Mouse (Mus musculus): ENCODE data around the gene Cntnap5b. TPM values are rescaled to one million over a fixed set of nuclear protein-coding genes. Genes with fewer than 3 reads are reported as not detected.

Cntnap5b gene
- total and polyA plus RNA-seq, 3 experiments = not detected

DNA sequence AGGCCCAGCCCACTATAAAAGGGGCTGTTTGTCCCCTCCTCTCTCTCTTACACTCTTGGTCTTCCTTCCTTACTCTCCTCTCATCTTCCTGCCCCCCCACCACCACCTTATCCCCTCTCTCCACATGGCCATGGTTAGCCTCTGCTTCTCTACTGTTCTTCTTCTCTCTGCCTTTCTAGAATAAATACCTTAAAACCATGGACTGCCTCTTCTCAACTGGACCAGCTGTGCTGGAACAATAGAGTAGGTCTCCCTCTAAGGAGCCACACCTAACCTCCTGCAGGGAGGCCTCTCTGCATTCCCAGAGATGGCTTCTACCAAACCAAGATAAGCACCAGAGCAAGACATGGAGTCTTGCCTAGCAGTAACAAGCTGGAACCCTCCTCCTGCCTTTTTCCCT lies 737.3 kb downstream of the Cntnap5b start:
- in situ Hi-C loops (cut with MboI; ENCODE audit: low pct_ligation_motif_present, low pct_unique_long_range_greater_than_20kb, low sequenced_read_pairs) (no loop called here), dilution Hi-C loops (cut with MboI; ENCODE audit: extremely low pct_ligation_motif_present, extremely low pct_unique_long_range_greater_than_20kb, low sequenced_read_pairs) (no loop called here)
- H3K9ac ChIP-seq (ENCODE audit: insufficient read depth, low read depth) = no peak overlapping the region
- H3K79me2 ChIP-seq (replicated peaks; ENCODE audit: control insufficient read depth, extremely low read depth, insufficient read depth, poor library complexity, severe bottlenecking) = no peaks in the 10 kb centered on the region
- peaks cover 29% of the 10 kb centered on the region for H3K9me3 ChIP-seq (replicated peaks; ENCODE audit: low read length)
- no peak for DNase-seq (ENCODE audit: extremely low read depth)
- TF ChIP-seq BHLHE40 (IDR thresholded peaks at IDR 0.05; ENCODE audit: low read depth, low read length) (no peak), NELFE (IDR thresholded peaks at IDR 0.05; ENCODE audit: low read depth, low read length) (no peak), MAZ (IDR thresholded peaks at IDR 0.05; ENCODE audit: low read depth, low read length) (no peak), ETS1 (conservative IDR thresholded peaks at IDR 0.05; ENCODE audit: low read depth, low read length) (no peak), SIN3A (IDR thresholded peaks at IDR 0.05; ENCODE audit: low read length) (no peak), GABPA (IDR thresholded peaks at IDR 0.05; ENCODE audit: insufficient replicate concordance, low read depth, low read length) (no peak), IRF4 (IDR thresholded peaks at IDR 0.05; ENCODE audit: low read depth, low read length) (no peak), USF1 (IDR thresholded peaks at IDR 0.05; ENCODE audit: low read depth, low read length) (no peak), HCFC1 (IDR thresholded peaks at IDR 0.05; ENCODE audit: low read depth, low read length) (no peak), ELF1 (IDR thresholded peaks at IDR 0.05; ENCODE audit: low read depth, low read length) (no peak), RCOR1 (conservative IDR thresholded peaks at IDR 0.05; ENCODE audit: low read depth, low read length) (no peak), CTCF (conservative IDR thresholded peaks at IDR 0.05 in 1 of 2, IDR thresholded peaks at IDR 0.05 in 1 of 2; ENCODE audit: low read depth in 2 of 2, low read length in 2 of 2) (no peak)
- H3K4me2 ChIP-seq (ENCODE audit: insufficient read depth, low read depth, poor library complexity, severe bottlenecking) = no peak overlapping the region
- H3K27ac ChIP-seq (ENCODE audit: insufficient read depth, low read depth) = no peak overlapping the region
- no peak overlapping the region for H3K4me3 ChIP-seq (replicated peaks in 1 of 3; ENCODE audit: low read depth in 2 of 3, low read length in 2 of 3, poor library complexity in 1 of 3)
- no peaks in the 10 kb centered on the region for H3K4me1 ChIP-seq (ENCODE audit: control insufficient read depth in 1 of 2, insufficient read depth in 2 of 2)
- no peaks in the 10 kb centered on the region for H3K27me3 ChIP-seq (replicated peaks)
- H3K36me3 ChIP-seq (replicated peaks in 1 of 2; ENCODE audit: control insufficient read depth in 1 of 2, insufficient read depth in 1 of 2, low read length in 1 of 2) = no peaks in the 10 kb centered on the region
